Mouse (Mus musculus) intestine, postnatal 0 days (tissue): ENCODE measurements around the gene Pnkp. TPM values are rescaled to one million over a fixed set of nuclear protein-coding genes. Genes with fewer than 3 reads are reported as not detected.

Experiments used
- ATAC-seq: fragments of 200-750 bp; cut with Nextera tagmentation; 2 replicates; pipeline ENCODE4 v1.8.0; 2017; ENCODE audit warnings: mild to moderate bottlenecking, moderate TSS enrichment, moderate library complexity
- H3K27ac ChIP-seq: fragments of 300-500 bp; sonication (generic); 2 replicates; pipeline ENCODE4 v1.5.1; 2014; ENCODE audit warnings: mild to moderate bottlenecking, low read depth, low read length, moderate library complexity
- H3K27me3 ChIP-seq: fragments of 300-500 bp; sonication (generic); replicated peaks from 2 replicates; pipeline ENCODE4 v1.6.1; 2014; ENCODE audit warnings: low read length, mixed read lengths; ENCODE audit not compliant: control insufficient read depth, insufficient read depth
- H3K36me3 ChIP-seq: fragments of 300-500 bp; sonication (generic); 2 replicates; pipeline ENCODE4 v1.6.1; 2014; ENCODE audit warnings: mild to moderate bottlenecking, moderate library complexity; ENCODE audit not compliant: control insufficient read depth, insufficient read depth
- H3K4me1 ChIP-seq: fragments of 300-500 bp; sonication (generic); replicated peaks from 2 replicates; pipeline ENCODE4 v1.6.1; 2014; ENCODE audit warnings: antibody characterized with exemption, low read length, mixed read lengths; ENCODE audit not compliant: control insufficient read depth, insufficient read depth
- H3K4me2 ChIP-seq: fragments of 300-500 bp; sonication (generic); replicated peaks from 2 replicates; pipeline ENCODE4 v1.6.1; 2014; ENCODE audit warnings: low read depth, mild to moderate bottlenecking, moderate library complexity
- H3K4me3 ChIP-seq: fragments of 300-500 bp; sonication (generic); 2 replicates; pipeline ENCODE4 v1.5.1; 2014; ENCODE audit warnings: low read depth, low read length
- H3K9ac ChIP-seq: fragments of 300-500 bp; sonication (generic); 2 replicates; pipeline ENCODE4 v1.6.1; 2014; ENCODE audit warnings: mild to moderate bottlenecking, low read depth, low read length
- H3K9me3 ChIP-seq: fragments of 300-500 bp; sonication (generic); 2 replicates; pipeline ENCODE4 v1.6.1; 2016; ENCODE audit warnings: mixed run types; ENCODE audit not compliant: control insufficient read depth
- CTCF ChIP-seq: sonication (generic); IDR thresholded peaks from 2 replicates; pipeline ENCODE4 v1.5.1; 2016; ENCODE audit warnings: low read depth, mild to moderate bottlenecking, control low read depth, antibody characterized with exemption, moderate library complexity
- WGBS: fragments of 180-500 bp; shearing (Covaris S2); extraction: QIAGEN DNeasy Blood & Tissue Kit; methylation state at CpG from one replicate; pipeline ENCODE4 v1.1.7; 2014; 5-methylcytosine and 5-hydroxymethylcytosine counted together
- polyA plus RNA-seq: library from polyadenylated mRNA; unstranded; fragments of >200 nt; fragmentation: Nextera tagmentation; extraction: Ambion mirVana; gene quantifications from 2 replicates; pipeline ENCODE4 v1.2.1, GENCODE M21; 2015

Gene Pnkp
- polyA plus RNA-seq, 1 experiment from 2014 or later, result 27.7 TPM

DNA sequence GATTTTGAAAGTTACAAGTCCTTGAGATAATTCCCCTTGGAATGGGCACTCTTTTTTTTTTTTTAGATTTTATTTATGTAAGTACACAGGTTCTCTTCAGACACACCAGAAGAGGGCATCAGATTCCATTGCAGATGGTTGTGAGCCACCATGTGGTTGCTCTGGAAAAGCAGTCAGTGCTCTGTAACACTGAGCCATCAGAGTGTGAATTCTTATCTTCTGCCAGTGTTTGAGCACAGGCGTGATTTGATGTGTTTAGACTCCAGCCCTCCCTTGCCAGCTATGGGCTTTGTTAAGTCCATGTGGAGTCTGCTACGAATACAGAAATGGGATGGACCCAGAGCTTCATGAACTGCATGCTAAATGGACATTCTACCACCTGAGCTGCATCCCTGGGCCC, 38.8 kb upstream of the Pnkp start:
- Histone ChIP-seq H3K4me2 (peak overlapping the region; percentile 84), H3K9me3 (no peaks in the 10 kb centered on the region), H3K36me3 (peaks cover 9% of the 10 kb centered on the region; the same call in 1 of the 2 replicates), H3K4me3 (peak overlapping the region; percentile 95), H3K4me1 (peaks cover 16% of the 10 kb centered on the region), H3K9ac (no peak overlapping the region), H3K27ac (0 out of 2 replicates have a peak overlapping the region, but pooled peaks have one; percentile 21), H3K27me3 (no peaks in the 10 kb centered on the region)
- 7% methylated on average over 2 of the region's 2 CpGs for WGBS
- TF ChIP-seq CTCF, result peak; percentile 60
- ATAC-seq, result no peak

DNA sequence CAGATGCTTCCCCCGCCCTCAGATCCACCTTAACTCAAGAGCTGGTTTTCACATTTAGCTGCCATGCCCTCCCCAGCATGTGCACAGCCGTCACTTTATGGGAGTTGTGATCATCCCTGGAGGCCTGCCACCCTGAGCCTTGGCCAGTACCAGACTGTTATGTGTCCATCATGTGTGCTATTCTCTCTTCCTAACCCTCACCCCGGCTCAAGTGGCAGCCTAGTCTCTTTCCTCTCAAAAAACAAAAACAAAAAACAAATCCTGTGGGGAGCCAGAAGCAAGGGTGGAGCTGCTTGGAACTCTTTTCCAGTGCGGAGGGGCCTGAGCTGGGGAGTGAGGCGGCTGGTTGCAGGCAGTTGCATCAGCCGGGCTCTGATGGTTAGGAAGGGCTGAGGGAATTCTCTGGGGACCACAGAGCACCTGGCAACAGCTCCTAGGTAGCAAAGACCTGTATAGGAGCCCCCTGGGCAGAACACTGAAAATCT, 38.1 kb upstream of the Pnkp start:
- no peak for TF ChIP-seq CTCF
- Histone ChIP-seq H3K4me3 (peak overlapping the region; percentile 12; the same call in 1 of the 2 replicates), H3K9me3 (no peaks in the 10 kb centered on the region), H3K9ac (0 out of 2 replicates have a peak overlapping the region, but pooled peaks have one; percentile 31), H3K27me3 (no peaks in the 10 kb centered on the region), H3K4me1 (peaks cover 16% of the 10 kb centered on the region), H3K27ac (0 out of 2 replicates have a peak overlapping the region, but pooled peaks have one; percentile 21), H3K4me2 (peak overlapping the region; percentile 84), H3K36me3 (peaks cover 2% of the 10 kb centered on the region; the same call in 1 of the 2 replicates)
- no peak for ATAC-seq
- WGBS, result 20% methylated on average over 6 of the region's 6 CpGs

DNA sequence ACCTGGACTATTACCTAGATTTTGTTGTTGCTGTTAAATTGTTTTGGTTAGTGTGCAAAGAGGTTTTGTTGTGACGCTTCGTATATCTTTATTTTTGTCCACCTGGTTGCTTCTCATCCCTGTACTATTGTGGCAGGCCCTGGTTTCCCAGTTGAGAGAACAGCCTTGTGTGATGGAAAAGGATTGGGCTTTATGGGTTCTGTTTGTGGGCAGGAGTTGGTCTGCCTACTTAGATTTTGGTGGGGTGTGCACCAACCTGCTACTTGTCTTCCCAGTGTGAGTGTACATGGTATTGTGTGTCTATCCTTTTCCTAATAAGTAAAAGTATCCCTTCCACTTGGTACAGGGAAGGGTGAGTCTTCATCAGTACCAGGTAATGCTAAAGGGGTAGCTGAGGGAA, 37.5 kb upstream of the Pnkp start:
- Histone ChIP-seq H3K4me1 (peaks cover 16% of the 10 kb centered on the region), H3K9ac (0 out of 2 replicates have a peak overlapping the region, but pooled peaks have one; percentile 31), H3K36me3 (no peaks in the 10 kb centered on the region; the same call in 1 of the 2 replicates), H3K27me3 (no peaks in the 10 kb centered on the region), H3K4me3 (no peak overlapping the region), H3K4me2 (peak overlapping the region; percentile 84), H3K9me3 (no peaks in the 10 kb centered on the region), H3K27ac (0 out of 2 replicates have a peak overlapping the region, but pooled peaks have one; percentile 21)
- TF ChIP-seq CTCF, result no peak
- 85% methylated on average over 2 of the region's 2 CpGs for WGBS
- no peak for ATAC-seq

DNA sequence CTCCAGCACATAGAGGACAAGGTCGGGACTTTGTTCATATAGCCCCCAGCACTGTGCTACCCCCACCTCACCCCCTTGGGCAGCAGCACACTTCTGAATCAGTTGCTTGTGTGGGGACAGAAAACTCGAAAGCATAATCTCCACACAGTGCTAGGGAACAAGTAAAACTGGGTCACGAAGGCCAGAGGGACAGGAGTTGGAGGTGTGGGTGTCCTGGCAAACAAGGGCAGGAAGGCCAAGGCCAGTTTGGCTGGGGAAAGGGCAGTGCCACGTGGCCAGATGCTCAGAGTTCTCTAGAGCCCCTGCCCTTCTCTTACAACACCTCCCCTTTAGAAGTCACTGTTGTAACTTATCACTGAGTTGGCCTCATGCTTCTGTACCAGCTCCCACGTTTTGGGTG, 37.1 kb upstream of the Pnkp start:
- 0 out of 2 replicates have a peak overlapping the region, but pooled peaks have one; percentile 22 for H3K9ac ChIP-seq
- no peak overlapping the region for H3K4me3 ChIP-seq
- H3K4me1 ChIP-seq, result peaks cover 16% of the 10 kb centered on the region
- ATAC-seq, result no peak
- no peaks in the 10 kb centered on the region for H3K9me3 ChIP-seq
- TF ChIP-seq CTCF, result no peak
- H3K27ac ChIP-seq, result 0 out of 2 replicates have a peak overlapping the region, but pooled peaks have one; percentile 21
- no peaks in the 10 kb centered on the region; the same call in 1 of the 2 replicates for H3K36me3 ChIP-seq
- no peaks in the 10 kb centered on the region for H3K27me3 ChIP-seq
- 37% methylated on average over 5 of the region's 5 CpGs for WGBS
- H3K4me2 ChIP-seq, result peak overlapping the region; percentile 18

DNA sequence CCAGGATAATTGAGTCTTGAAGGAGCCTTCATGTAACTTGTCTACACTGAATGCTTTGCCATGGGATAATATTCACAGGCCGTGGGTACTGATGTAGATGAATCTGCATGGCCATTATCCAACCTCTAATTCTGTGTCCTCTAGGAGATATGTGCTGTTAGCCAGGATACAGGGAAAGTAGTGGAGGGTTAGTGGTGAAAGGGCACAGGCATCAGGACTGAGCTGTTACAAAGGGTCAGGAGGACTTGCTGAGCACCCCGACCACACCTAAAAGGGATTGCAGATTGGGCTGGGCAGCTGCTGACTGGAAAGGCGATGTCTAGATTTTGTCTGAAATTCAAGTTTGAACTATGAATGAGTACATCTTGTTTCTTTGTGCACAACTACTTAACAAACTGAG, 36.4 kb upstream of the Pnkp start:
- Histone ChIP-seq H3K27ac (no peak overlapping the region), H3K4me3 (no peak overlapping the region), H3K9ac (no peak overlapping the region), H3K9me3 (no peaks in the 10 kb centered on the region), H3K4me2 (peak overlapping the region; percentile 18; the same call in 1 of the 2 replicates), H3K27me3 (no peaks in the 10 kb centered on the region), H3K4me1 (peaks cover 16% of the 10 kb centered on the region), H3K36me3 (no peaks in the 10 kb centered on the region; the same call in 1 of the 2 replicates)
- 61% methylated on average over 3 of the region's 3 CpGs for WGBS
- TF ChIP-seq CTCF, result no peak
- no peak for ATAC-seq

DNA sequence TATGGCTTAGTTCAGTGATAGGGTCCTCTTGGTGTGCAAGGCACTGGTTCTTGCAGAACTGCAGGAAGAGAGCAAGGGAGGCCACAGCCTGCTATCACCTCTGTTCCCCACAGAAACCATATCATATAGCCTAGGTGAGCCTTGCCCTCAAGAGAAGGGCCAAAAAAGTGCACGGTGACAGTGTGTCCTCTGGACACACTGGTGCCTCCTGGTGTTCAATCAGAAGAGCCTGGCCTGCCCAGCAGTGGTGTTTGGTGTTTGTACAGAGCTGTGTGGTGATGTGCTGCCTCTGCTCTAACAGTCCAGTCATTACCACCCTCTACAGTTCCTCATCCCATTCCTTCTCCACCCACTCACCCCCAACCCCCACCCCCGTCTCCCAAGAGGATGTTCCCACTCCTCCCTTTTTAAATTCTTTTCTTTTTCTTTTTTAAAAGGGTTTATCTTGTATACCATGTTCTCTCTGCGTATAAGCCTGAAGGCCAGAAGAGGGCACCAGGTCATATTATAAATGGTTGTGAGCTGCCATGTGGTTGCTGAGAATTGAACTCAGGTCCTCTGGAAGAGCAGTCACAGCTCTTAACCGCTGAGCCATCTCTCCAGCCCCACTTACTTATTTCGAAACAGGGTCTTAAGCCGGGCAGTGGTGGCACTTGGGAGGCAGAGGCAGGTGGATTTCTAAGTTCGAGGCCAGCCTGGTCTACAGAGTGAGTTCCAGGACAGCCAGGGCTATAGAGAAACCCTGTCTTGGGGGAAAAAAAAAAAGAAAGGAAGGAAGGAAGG, 35.1 kb upstream of the Pnkp start:
- H3K9ac ChIP-seq, result no peak overlapping the region
- no peaks in the 10 kb centered on the region for H3K27me3 ChIP-seq
- no peak overlapping the region for H3K27ac ChIP-seq
- no peaks in the 10 kb centered on the region for H3K9me3 ChIP-seq
- no peak overlapping the region for H3K4me2 ChIP-seq
- TF ChIP-seq CTCF, result peak; percentile 48
- no peak for ATAC-seq
- no peak overlapping the region for H3K4me3 ChIP-seq
- 78% methylated on average over 7 of the region's 7 CpGs for WGBS
- no peaks in the 10 kb centered on the region; the same call in 1 of the 2 replicates for H3K36me3 ChIP-seq
- peaks cover 16% of the 10 kb centered on the region for H3K4me1 ChIP-seq
